Mouse (Mus musculus) CH12.LX (cell line): ENCODE results near the gene Pigk. TPM values are rescaled to one million over a fixed set of nuclear protein-coding genes. Genes with fewer than 3 reads are reported as not detected.

Source experiments
- DNase-seq: peaks from one replicate; pipeline ENCODE4 v3.0.0-alpha.2; 2013; ENCODE audit errors: extremely low read depth
- H3K27ac ChIP-seq: 2 replicates; pipeline ENCODE4 v1.5.1; 2012; ENCODE audit warnings: low read depth, mild to moderate bottlenecking, control low read depth, moderate library complexity; ENCODE audit not compliant: insufficient read depth
- H3K27me3 ChIP-seq: replicated peaks from 2 replicates; pipeline ENCODE3; 2012; ENCODE audit warnings: inconsistent platforms
- H3K36me3 ChIP-seq, 2 experiments: replicated peaks in 1 of 2; 2 replicates each; pipeline versions ENCODE3 to v1.6.1; 2012; ENCODE audit warnings: inconsistent platforms in 1 of 2, low read length in 1 of 2, mild to moderate bottlenecking in 1 of 2, mixed read lengths in 1 of 2, moderate library complexity in 1 of 2; ENCODE audit not compliant: control insufficient read depth in 1 of 2, insufficient read depth in 1 of 2
- H3K4me1 ChIP-seq, 2 experiments: 2 replicates each; pipeline ENCODE4 v1.6.1; 2012; ENCODE audit warnings: inconsistent platforms in 1 of 2, moderate library complexity in 1 of 2; ENCODE audit not compliant: insufficient read depth in 2 of 2, control insufficient read depth in 1 of 2
- H3K4me2 ChIP-seq: 2 replicates; pipeline ENCODE4 v1.6.1; 2012; ENCODE audit warnings: low read depth, mild to moderate bottlenecking, control low read depth; ENCODE audit not compliant: poor library complexity, insufficient read depth, severe bottlenecking
- H3K4me3 ChIP-seq, 3 experiments: fragments of 150-350 bp in 1 of 3; sonication (generic) in 1 of 3; replicated peaks in 1 of 3; 2 replicates each; pipeline versions ENCODE3 to v1.5.1; 2011 to 2012; ENCODE audit warnings: low read depth in 2 of 3, low read length in 2 of 3, mild to moderate bottlenecking in 2 of 3, moderate library complexity in 2 of 3, control low read depth in 1 of 3, improper control_type of control experiment in 1 of 3, inconsistent platforms in 1 of 3, mixed read lengths in 1 of 3; ENCODE audit not compliant: poor library complexity in 1 of 3
- H3K79me2 ChIP-seq: replicated peaks from 2 replicates; pipeline ENCODE4 v1.6.1; 2012; ENCODE audit warnings: mild to moderate bottlenecking, moderate library complexity; ENCODE audit not compliant: control insufficient read depth, poor library complexity, insufficient read depth, severe bottlenecking; ENCODE audit errors: extremely low read depth
- H3K9ac ChIP-seq: 2 replicates; pipeline ENCODE4 v1.6.1; 2012; ENCODE audit warnings: low read depth, mild to moderate bottlenecking, control low read depth, moderate library complexity; ENCODE audit not compliant: insufficient read depth
- H3K9me3 ChIP-seq: replicated peaks from 2 replicates; pipeline ENCODE3; 2012; ENCODE audit warnings: low read length, inconsistent platforms, mixed read lengths
- BHLHE40 ChIP-seq: IDR thresholded peaks from 2 replicates; pipeline ENCODE4 v1.6.1; 2011; ENCODE audit warnings: mild to moderate bottlenecking, low read depth, low read length, improper control_type of control experiment
- CHD1 ChIP-seq: IDR thresholded peaks from 2 replicates; pipeline ENCODE4 v1.6.1; 2012; ENCODE audit warnings: low read depth, low read length, improper control_type of control experiment, inconsistent platforms
- CTCF ChIP-seq, 2 experiments: IDR thresholded peaks in 1 of 2; conservative IDR thresholded peaks in 1 of 2; 2 replicates each; pipeline ENCODE4 v1.5.1; 2011 to 2012; ENCODE audit warnings: low read depth in 2 of 2, low read length in 2 of 2, improper control_type of control experiment in 1 of 2, inconsistent platforms in 1 of 2, mild to moderate bottlenecking in 1 of 2, moderate library complexity in 1 of 2
- JUND ChIP-seq: conservative IDR thresholded peaks from 2 replicates; pipeline ENCODE4 v1.6.1; 2011; ENCODE audit warnings: low read depth, low read length, improper control_type of control experiment
- MYC ChIP-seq: IDR thresholded peaks from 2 replicates; pipeline ENCODE4 v1.6.1; 2011; ENCODE audit warnings: low read depth, mild to moderate bottlenecking, improper control_type of control experiment, low read length
- NELFE ChIP-seq: IDR thresholded peaks from 2 replicates; pipeline ENCODE4 v1.6.1; 2011; ENCODE audit warnings: low read depth, low read length, improper control_type of control experiment
- POLR2A ChIP-seq: IDR thresholded peaks from 2 replicates; pipeline ENCODE4 v1.6.1; 2011; ENCODE audit warnings: low read depth, mild to moderate bottlenecking, improper control_type of control experiment, low read length
- RCOR1 ChIP-seq: conservative IDR thresholded peaks from 2 replicates; pipeline ENCODE4 v1.6.1; 2012; ENCODE audit warnings: low read depth, mild to moderate bottlenecking, inconsistent platforms, low read length, improper control_type of control experiment
- SIN3A ChIP-seq: IDR thresholded peaks from 2 replicates; pipeline ENCODE4 v1.6.1; 2012; ENCODE audit warnings: low read length, improper control_type of control experiment, inconsistent platforms
- SMC3 ChIP-seq: IDR thresholded peaks from 2 replicates; pipeline ENCODE4 v1.6.1; 2011; ENCODE audit warnings: low read depth, low read length, improper control_type of control experiment
- TBP ChIP-seq: conservative IDR thresholded peaks from 2 replicates; pipeline ENCODE4 v1.6.1; 2011; ENCODE audit warnings: low read depth, low read length, improper control_type of control experiment
- TCF12 ChIP-seq: IDR thresholded peaks from 2 replicates; pipeline ENCODE4 v1.6.1; 2014; ENCODE audit warnings: low read depth, mild to moderate bottlenecking, inconsistent platforms, low read length, improper control_type of control experiment
- ZC3H11A ChIP-seq: IDR thresholded peaks from 2 replicates; pipeline ENCODE4 v1.6.1; 2012; ENCODE audit warnings: low read depth, mild to moderate bottlenecking, inconsistent platforms, low read length, improper control_type of control experiment
- ZKSCAN1 ChIP-seq: IDR thresholded peaks from 2 replicates; pipeline ENCODE4 v1.6.1; 2012; ENCODE audit warnings: low read depth, inconsistent platforms, low read length, improper control_type of control experiment, borderline replicate concordance
- ZMIZ1 ChIP-seq: IDR thresholded peaks from 2 replicates; pipeline ENCODE4 v1.6.1; 2012; ENCODE audit warnings: low read depth, mild to moderate bottlenecking, inconsistent platforms, low read length, improper control_type of control experiment
- ZNF384 ChIP-seq: IDR thresholded peaks from 2 replicates; pipeline ENCODE4 v1.6.1; 2012; ENCODE audit warnings: low read depth, low read length, improper control_type of control experiment, inconsistent platforms
- dilution Hi-C: fragments of 300-500 bp; cut with MboI; formaldehyde crosslinking; loops from 2 replicates; pipeline ENCODE4 v1.14.3; 2020; ENCODE audit warnings: low sequenced_read_pairs; ENCODE audit not compliant: extremely low pct_unique_long_range_greater_than_20kb, extremely low pct_ligation_motif_present
- in situ Hi-C: fragments of 300-500 bp; cut with MboI; formaldehyde crosslinking; loops from 3 replicates; pipeline ENCODE4 v1.14.3; 2019; ENCODE audit warnings: low sequenced_read_pairs, low pct_ligation_motif_present, low pct_unique_long_range_greater_than_20kb, mixed read lengths
- polyA plus RNA-seq: library from polyadenylated mRNA; unstranded; fragments of >175 nt; gene quantifications from 2 replicates; pipeline ENCODE4 v1.2.1, GENCODE M21; 2012; ENCODE audit warnings: low read depth; ENCODE audit not compliant: insufficient read length
- total RNA-seq, 2 experiments: library from RNA; depleted of rRNA; stranded (reverse); fragments of 300-350 nt in 1 of 2; fragments of >200 nt in 1 of 2; gene quantifications; 2 replicates each; pipeline ENCODE4 v1.2.3; 2012 to 2014

Pigk gene
- total and polyA plus RNA-seq, 3 experiments = 56.4 to 79.3 (median 67.5) TPM

DNA sequence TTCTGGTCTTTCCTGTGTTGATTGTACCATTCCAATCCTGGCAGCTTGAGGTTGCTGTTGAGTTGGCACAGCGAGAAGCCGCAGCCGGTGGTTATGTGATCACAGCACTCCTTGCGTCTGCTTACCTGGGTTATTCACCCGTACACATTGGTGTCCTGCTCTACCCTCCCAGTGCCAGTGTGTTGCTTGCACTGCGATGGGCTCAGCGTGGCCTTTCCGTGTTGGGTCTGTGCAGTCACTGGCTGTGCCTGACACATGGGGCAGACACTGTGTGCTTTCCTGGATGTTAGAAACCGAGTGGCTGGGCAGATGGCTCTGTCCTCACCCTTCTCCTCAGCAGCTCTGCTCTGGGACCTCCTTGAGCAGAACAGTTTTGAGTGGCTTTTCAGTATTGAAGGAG, 31.7 kb downstream of the Pigk start:
- Histone ChIP-seq H3K4me1 (peaks cover 0 to 4% of the 10 kb centered on the region in 2 experiments; a peak in 1 of 4 replicates), H3K9ac (no peak overlapping the region), H3K4me3 (no peak overlapping the region), H3K79me2 (no peaks in the 10 kb centered on the region), H3K36me3 (peaks cover 38 to 71% of the 10 kb centered on the region in 2 experiments), H3K9me3 (no peaks in the 10 kb centered on the region), H3K4me2 (no peak overlapping the region), H3K27me3 (no peaks in the 10 kb centered on the region), H3K27ac (no peak overlapping the region)
- DNase-seq = no peak
- dilution Hi-C loops = no loop called here
- TF ChIP-seq TCF12 = no peak
- TF ChIP-seq BHLHE40 = no peak
- no peak for TF ChIP-seq TBP
- TF ChIP-seq MYC = no peak
- TF ChIP-seq POLR2A = no peak
- TF ChIP-seq RCOR1 = no peak
- TF ChIP-seq ZKSCAN1 = no peak
- no peak for TF ChIP-seq SIN3A
- no peak for TF ChIP-seq ZNF384
- TF ChIP-seq ZMIZ1 = no peak
- in situ Hi-C loops = loop anchor here (10.0 to 25.0 kb wide), 3 partner anchors 361 to 633 kb away; partner anchors contain the start of gene Nexn

DNA sequence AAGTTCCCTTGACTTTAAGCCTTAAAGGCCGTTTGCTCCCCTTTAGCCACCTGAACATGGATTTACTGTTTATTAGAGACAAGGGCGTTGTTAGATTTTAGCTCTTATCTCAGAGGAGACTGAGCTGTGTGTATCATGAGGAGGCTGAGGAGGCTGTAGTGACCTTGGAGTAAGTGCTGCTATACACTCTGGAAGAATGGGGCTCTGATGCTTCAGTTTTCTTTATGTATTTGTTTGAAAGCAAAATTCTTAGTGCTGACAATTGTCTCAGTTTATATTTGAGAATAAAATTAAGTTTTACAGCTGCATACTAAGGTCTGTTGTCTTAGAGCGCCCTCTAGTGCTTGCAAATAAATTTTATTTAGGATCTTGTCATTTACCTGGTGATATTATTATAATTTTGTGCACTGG, 35.6 kb downstream of the Pigk start:
- Histone ChIP-seq H3K27me3 (no peaks in the 10 kb centered on the region), H3K4me1 (no peaks in the 10 kb centered on the region), H3K9me3 (peaks cover 5% of the 10 kb centered on the region), H3K4me2 (no peak overlapping the region), H3K36me3 (peaks cover 21 to 71% of the 10 kb centered on the region in 2 experiments), H3K79me2 (no peaks in the 10 kb centered on the region)
- dilution Hi-C loops = no loop called here
- in situ Hi-C loops = loop anchor here (10.0 to 25.0 kb wide), 3 partner anchors 365 to 637 kb away; partner anchors contain the start of gene Nexn
- peak; percentile 68 for DNase-seq
- TF ChIP-seq CHD1 (no peak), NELFE (no peak), SMC3 (peak; percentile 73), ZC3H11A (peak; percentile 60), POLR2A (no peak), CTCF (conservative IDR thresholded peaks at IDR 0.05 in 1 of 2, IDR thresholded peaks at IDR 0.05 in 1 of 2; ENCODE audit: low read depth in 2 of 2, low read length in 2 of 2) (peak; percentile 82 to 97), JUND (0 out of 2 replicates have a peak, but pooled peaks have one; percentile 56)
- TF ChIP-seq, all 38 proteins: peak for 4
- Histone ChIP-seq H3K27ac (no peak overlapping the region), H3K4me3 (no peak overlapping the region), H3K9ac (no peak overlapping the region)
